Mouse (Mus musculus): ENCODE results near the gene Cers6. TPM values are rescaled to one million over a fixed set of nuclear protein-coding genes. Genes with fewer than 3 reads are reported as not detected.

Cers6 gene
- polyA plus RNA-seq, 1 experiment from 2014 or later, result 21.3 TPM

DNA sequence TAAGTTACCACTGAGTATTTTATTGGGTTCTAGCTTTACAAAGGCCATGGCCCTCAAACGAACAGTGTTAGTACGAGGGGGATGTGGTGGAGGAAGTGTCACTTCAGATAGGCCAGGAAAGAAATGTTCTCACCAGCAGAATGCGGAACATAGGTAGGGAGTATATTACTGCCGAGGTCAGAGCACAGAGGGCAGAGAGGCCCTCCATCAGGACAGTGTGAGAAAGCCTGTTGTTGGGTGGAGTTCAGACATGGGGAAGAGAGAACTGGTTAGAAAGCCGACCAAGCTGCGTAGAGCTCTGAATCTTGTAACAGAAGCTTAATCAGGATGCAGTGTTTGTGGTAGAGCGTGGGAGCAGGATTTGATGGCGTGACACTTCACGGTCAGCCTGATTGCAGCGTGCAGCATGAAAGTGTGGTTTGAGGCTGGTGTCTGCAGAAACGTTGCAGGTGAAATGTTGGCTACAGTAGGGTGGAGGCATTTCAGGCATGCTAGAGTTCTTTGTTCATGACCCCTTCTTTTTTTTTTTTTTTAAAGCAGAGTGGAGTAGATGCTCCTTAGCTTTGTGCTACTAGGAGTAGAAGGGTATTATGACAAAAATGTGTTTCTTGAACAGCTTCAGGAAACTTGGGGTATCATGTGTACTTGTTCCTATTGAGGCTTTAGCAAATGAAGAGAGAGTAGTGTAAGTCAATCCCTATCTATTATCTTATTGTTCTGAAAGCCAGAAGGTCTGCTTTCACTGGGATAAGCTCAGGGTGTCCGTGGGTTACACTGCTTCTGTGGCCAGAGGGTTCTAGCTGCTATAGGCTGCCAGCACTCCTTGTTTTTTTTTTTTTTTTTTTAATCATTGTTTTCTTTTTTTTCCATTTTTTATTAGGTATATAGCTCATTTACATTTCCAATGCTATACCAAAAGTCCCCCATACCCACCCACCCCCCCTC lies 117.7 kb downstream of the Cers6 start:
- Histone ChIP-seq H3K36me3 (no peaks in the 10 kb centered on the region), H3K27me3 (no peaks in the 10 kb centered on the region), H3K4me1 (peaks cover 21% of the 10 kb centered on the region), H3K9me3 (no peaks in the 10 kb centered on the region), H3K4me2 (no peak overlapping the region), H3K9ac (no peak overlapping the region), H3K4me3 (no peak overlapping the region), H3K27ac (no peak overlapping the region)
- ATAC-seq (ENCODE audit: borderline replicate concordance, extremely low read depth, low FRiP score, low TSS enrichment), result no peak
- WGBS, result 55% methylated on average over 12 of the region's 12 CpGs

DNA sequence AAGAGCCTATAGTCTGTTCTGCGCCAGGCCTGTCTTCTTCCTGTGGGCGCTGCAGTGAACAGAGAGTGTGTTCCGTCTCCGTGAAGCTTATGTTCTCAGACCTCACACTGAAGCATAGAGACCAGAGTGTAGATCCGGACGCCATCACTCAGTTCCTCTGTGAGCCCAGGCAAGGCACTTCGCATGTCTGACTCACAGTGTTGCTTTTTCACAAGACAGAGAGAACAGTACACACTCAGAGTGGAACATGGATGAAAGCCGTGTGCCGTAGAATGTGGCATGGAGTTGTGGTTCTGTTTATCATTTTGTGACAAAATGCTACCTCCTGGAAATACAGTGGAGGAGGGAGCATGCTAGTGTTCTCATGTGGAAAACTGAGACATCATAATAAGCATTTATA lies 120.1 kb downstream of the Cers6 start:
- H3K4me1 ChIP-seq, result peaks cover 21% of the 10 kb centered on the region
- WGBS, result 56% methylated on average over 9 of the region's 9 CpGs
- H3K4me3 ChIP-seq, result no peak overlapping the region
- H3K9ac ChIP-seq, result no peak overlapping the region
- no peak for ATAC-seq (ENCODE audit: borderline replicate concordance, extremely low read depth, low FRiP score, low TSS enrichment)
- H3K4me2 ChIP-seq, result no peak overlapping the region
- no peaks in the 10 kb centered on the region for H3K36me3 ChIP-seq
- H3K9me3 ChIP-seq, result no peaks in the 10 kb centered on the region
- H3K27me3 ChIP-seq, result no peaks in the 10 kb centered on the region
- no peak overlapping the region for H3K27ac ChIP-seq

DNA sequence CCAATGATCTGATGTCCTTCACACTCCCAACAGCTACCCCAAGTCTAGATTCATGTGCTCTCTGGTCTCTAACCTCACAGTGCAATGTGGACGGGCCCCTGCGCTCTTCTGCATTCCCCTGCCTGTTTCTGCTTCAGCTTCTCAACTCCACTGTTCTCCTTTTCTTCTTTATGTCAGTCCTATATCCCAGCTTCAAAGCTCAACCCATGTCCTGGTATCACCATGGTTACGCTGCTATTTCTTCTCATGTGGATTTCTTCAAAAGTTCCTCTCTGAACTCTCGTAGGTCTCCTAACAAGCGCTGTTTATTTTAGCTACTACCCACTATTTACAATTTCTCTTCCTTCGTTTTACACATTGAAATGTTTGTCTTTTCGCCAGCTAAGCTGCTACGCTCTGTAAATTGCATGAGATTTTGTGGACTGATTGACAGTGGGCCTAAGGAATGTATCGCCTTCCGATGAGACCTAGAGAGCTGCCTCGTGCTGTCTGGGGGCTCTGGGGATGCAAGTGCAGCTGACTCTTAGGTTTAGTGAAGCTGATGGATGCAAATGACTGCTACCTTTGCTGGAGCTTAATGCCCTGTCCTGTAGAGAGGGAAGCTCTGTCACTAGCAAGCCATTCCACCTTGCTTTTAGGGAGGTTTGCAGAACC lies 120.6 kb downstream of the Cers6 start:
- no peak overlapping the region for H3K9ac ChIP-seq
- H3K4me2 ChIP-seq, result 0 out of 2 replicates have a peak overlapping the region, but pooled peaks have one; percentile 7
- no peak overlapping the region for H3K4me3 ChIP-seq
- no peaks in the 10 kb centered on the region for H3K27me3 ChIP-seq
- peaks cover 21% of the 10 kb centered on the region for H3K4me1 ChIP-seq
- peak; percentile 36; the same call in 1 of the 2 replicates for ATAC-seq (ENCODE audit: borderline replicate concordance, extremely low read depth, low FRiP score, low TSS enrichment)
- 20% methylated on average over 11 of the region's 11 CpGs for WGBS
- no peak overlapping the region for H3K27ac ChIP-seq
- H3K36me3 ChIP-seq, result no peaks in the 10 kb centered on the region
- no peaks in the 10 kb centered on the region for H3K9me3 ChIP-seq

DNA sequence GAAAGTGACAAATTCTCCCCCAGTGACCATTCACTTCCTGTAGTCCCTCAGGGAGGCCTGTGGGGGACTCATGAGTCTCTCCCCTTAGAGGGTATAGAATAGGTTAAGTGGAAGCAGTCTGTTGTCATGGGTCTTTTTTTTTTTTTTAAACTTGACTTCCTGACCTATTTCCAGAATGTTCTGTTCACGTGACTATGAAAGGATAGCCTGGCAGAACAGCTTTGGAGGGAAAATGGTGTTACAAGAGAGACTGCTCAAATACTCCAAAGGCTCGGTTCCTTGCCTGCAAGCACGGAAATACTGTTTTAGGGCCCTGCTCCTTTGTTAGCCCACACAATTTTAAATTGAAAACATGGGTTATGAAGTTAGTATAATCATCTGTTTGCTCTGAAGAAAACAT lies 121.7 kb downstream of the Cers6 start:
- H3K4me1 ChIP-seq, result peaks cover 18% of the 10 kb centered on the region
- no peaks in the 10 kb centered on the region for H3K36me3 ChIP-seq
- no peak for ATAC-seq (ENCODE audit: borderline replicate concordance, extremely low read depth, low FRiP score, low TSS enrichment)
- 69% methylated on average over 3 of the region's 3 CpGs for WGBS
- H3K9me3 ChIP-seq, result no peaks in the 10 kb centered on the region
- H3K27me3 ChIP-seq, result no peaks in the 10 kb centered on the region
- H3K4me3 ChIP-seq, result no peak overlapping the region
- no peak overlapping the region for H3K4me2 ChIP-seq
- H3K27ac ChIP-seq, result no peak overlapping the region
- no peak overlapping the region for H3K9ac ChIP-seq

DNA sequence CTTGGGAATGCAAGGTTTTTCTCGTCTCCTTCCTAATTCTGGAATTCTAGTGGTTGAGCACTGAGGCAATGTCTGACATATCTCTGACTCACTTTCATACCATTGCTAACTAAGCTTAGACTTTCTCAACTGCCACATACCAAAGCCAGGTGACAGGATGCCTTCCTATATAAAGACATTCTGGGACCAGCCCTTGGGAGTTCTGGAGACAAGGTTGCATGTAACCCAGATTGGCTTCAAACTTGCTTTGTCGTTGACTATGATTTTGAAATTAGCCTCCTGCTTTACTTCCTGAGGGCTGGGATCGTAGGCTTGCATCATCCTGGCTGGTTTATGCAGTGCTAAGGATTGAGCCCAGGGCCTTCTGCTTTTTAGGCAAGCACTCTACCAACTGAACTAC lies 122.2 kb downstream of the Cers6 start:
- 79% methylated on average over 3 of the region's 3 CpGs for WGBS
- Histone ChIP-seq H3K4me2 (no peak overlapping the region), H3K27me3 (no peaks in the 10 kb centered on the region), H3K9me3 (no peaks in the 10 kb centered on the region), H3K4me3 (no peak overlapping the region), H3K36me3 (no peaks in the 10 kb centered on the region), H3K27ac (no peak overlapping the region), H3K4me1 (peaks cover 18% of the 10 kb centered on the region), H3K9ac (no peak overlapping the region)
- ATAC-seq (ENCODE audit: borderline replicate concordance, extremely low read depth, low FRiP score, low TSS enrichment), result no peak

DNA sequence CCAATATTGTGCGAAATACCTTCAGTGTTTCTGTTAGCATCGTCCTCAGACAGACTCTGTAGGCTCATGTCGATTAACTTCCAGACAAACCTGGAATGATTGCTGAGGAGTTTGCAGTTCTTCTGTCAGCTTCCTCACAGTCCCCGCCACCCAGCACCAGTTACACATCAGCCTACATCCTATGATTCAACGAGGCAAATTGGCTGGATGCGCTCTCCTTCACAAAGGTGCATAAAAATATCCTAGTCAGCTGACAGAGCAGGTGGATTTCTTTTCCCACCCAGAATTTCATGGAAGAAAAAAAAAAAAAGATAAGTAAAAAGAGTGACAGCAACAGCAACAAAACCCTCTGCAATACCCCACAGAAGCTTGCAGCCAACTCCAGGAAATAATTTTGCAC lies 127.9 kb downstream of the Cers6 start:
- no peak overlapping the region for H3K9ac ChIP-seq
- 89% methylated on average over 6 of the region's 6 CpGs for whole genome bisulfite sequencing
- H3K4me3 ChIP-seq, result no peak overlapping the region
- H3K36me3 ChIP-seq, result no peaks in the 10 kb centered on the region
- H3K27ac ChIP-seq, result no peak overlapping the region
- H3K27me3 ChIP-seq, result no peaks in the 10 kb centered on the region
- peaks cover 1% of the 10 kb centered on the region for H3K4me1 ChIP-seq
- H3K9me3 ChIP-seq, result no peaks in the 10 kb centered on the region
- ATAC-seq (ENCODE audit: borderline replicate concordance, extremely low read depth, low FRiP score, low TSS enrichment), result no peak
- no peak overlapping the region for H3K4me2 ChIP-seq

DNA sequence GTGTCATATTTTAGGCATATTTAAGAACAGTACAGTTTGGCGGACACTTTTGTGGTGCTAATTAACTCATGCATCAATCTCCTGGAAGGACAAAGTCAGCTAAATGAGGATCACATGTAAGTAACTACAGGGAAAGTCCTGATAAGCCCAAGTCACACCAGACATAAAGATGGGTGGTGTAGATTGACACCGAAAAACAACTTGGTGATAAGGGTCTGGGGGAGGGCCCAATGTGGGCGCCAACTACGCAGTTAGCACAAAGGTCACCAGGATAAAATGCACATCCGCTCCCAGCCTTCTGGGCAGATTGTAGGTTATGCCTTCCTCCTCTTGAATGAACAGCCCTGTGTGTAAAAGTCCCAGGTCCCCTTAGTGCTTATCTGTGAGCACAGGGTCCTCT lies 131.4 kb downstream of the Cers6 start:
- 78% methylated on average over 5 of the region's 5 CpGs for WGBS
- Histone ChIP-seq H3K4me3 (no peak overlapping the region), H3K4me1 (peaks cover 5% of the 10 kb centered on the region), H3K27ac (no peak overlapping the region), H3K9ac (no peak overlapping the region), H3K36me3 (no peaks in the 10 kb centered on the region), H3K4me2 (no peak overlapping the region), H3K9me3 (no peaks in the 10 kb centered on the region), H3K27me3 (no peaks in the 10 kb centered on the region)
- ATAC-seq (ENCODE audit: borderline replicate concordance, extremely low read depth, low FRiP score, low TSS enrichment), result no peak

DNA sequence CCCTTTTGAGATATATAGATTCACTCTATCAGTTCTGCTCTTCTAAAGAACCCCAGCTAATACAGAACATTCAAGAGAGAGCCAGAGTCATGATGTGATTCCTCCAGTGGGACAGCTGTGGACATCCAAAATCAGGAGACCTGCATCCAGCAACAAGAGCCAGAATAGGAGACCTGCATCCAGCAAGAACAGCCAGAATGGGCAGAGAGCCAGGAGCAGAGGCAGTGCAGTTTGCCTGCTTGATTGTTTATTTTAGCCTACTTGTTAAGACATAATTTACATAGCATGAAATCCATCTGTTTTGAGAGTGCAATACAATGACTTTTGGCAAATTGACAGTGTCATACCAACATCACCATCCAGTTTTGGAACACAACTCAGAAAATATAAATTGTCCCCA lies 133.2 kb downstream of the Cers6 start:
- Histone ChIP-seq H3K4me1 (peaks cover 5% of the 10 kb centered on the region), H3K9me3 (no peaks in the 10 kb centered on the region), H3K4me2 (no peak overlapping the region), H3K4me3 (no peak overlapping the region), H3K27me3 (no peaks in the 10 kb centered on the region), H3K36me3 (no peaks in the 10 kb centered on the region), H3K9ac (no peak overlapping the region), H3K27ac (no peak overlapping the region)
- peak; percentile 67; the same call in 1 of the 2 replicates for ATAC-seq (ENCODE audit: borderline replicate concordance, extremely low read depth, low FRiP score, low TSS enrichment)

DNA sequence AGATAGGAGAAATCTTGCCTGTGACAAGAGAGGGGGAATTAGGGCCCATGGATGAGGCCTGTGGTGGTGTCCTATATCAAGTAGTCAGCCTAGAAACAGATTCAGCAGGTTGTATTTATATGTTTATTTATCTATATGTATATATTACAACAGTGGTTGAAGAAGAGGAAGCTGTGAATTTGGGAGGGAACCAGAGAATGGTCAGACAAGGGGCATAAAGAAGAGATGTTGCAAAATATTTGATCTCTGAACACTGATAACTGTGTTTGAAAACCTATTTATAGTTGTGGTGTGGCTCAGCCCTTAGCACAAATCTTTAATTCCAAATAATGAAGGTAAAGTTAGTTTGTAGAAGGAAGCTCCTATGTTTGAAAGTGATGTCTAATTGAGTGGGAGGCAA lies 134.5 kb downstream of the Cers6 start:
- no peak for ATAC-seq (ENCODE audit: borderline replicate concordance, extremely low read depth, low FRiP score, low TSS enrichment)
- H3K4me2 ChIP-seq, result no peak overlapping the region
- H3K9me3 ChIP-seq, result no peaks in the 10 kb centered on the region
- H3K4me3 ChIP-seq, result no peak overlapping the region
- H3K4me1 ChIP-seq, result peaks cover 5% of the 10 kb centered on the region
- H3K9ac ChIP-seq, result no peak overlapping the region
- H3K27ac ChIP-seq, result no peak overlapping the region
- H3K36me3 ChIP-seq, result no peaks in the 10 kb centered on the region
- H3K27me3 ChIP-seq, result no peaks in the 10 kb centered on the region

DNA sequence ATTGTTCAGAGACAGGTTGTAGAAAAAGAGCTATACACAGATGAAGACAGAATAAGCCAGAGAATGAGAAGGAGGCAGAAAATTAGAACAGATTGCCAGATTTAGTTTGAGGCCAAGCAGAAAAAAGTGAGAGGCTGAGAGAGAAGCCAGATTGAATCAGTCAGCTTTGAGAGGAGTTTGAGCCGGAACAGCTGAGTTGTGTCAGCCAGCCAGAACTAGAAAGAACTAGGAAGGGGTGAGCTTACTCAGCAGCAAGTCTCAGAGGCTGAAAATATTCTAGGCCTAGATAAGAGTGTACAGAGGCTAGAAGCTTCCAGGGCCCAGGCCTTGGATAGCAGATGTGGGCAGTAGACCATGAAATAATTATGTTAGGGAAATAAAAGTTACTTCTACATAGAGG lies 135.0 kb downstream of the Cers6 start:
- Histone ChIP-seq H3K27ac (no peak overlapping the region), H3K4me1 (peaks cover 5% of the 10 kb centered on the region), H3K36me3 (no peaks in the 10 kb centered on the region), H3K27me3 (no peaks in the 10 kb centered on the region), H3K4me3 (no peak overlapping the region), H3K9me3 (no peaks in the 10 kb centered on the region), H3K9ac (no peak overlapping the region), H3K4me2 (no peak overlapping the region)
- WGBS, result 72% methylated on average over 1 of the region's 1 CpGs
- ATAC-seq (ENCODE audit: borderline replicate concordance, extremely low read depth, low FRiP score, low TSS enrichment), result no peak

DNA sequence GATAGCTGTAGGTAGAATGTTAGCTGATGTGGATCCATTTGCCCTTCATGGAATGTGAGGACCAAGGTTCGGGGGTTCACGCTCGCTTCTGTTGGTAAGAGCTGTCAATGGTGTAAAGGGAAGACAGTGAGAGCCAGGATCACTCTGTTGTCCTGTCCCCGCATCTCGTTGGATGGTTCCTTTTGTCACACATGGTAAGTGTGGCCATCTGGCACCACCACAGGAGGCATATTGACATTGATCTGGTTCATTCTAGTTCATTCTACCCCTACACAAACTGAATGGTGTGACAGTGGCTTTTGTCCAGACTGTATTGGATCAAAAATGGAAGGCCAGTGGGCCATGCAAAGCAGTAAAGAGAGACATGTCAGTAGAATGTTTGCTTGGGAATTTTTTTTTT lies 142.8 kb downstream of the Cers6 start:
- Histone ChIP-seq H3K9ac (no peak overlapping the region), H3K9me3 (no peaks in the 10 kb centered on the region), H3K27me3 (no peaks in the 10 kb centered on the region), H3K27ac (no peak overlapping the region), H3K4me2 (no peak overlapping the region), H3K4me1 (no peaks in the 10 kb centered on the region), H3K4me3 (no peak overlapping the region), H3K36me3 (no peaks in the 10 kb centered on the region)
- no peak for ATAC-seq (ENCODE audit: borderline replicate concordance, extremely low read depth, low FRiP score, low TSS enrichment)
- whole genome bisulfite sequencing, result 89% methylated on average over 5 of the region's 5 CpGs

DNA sequence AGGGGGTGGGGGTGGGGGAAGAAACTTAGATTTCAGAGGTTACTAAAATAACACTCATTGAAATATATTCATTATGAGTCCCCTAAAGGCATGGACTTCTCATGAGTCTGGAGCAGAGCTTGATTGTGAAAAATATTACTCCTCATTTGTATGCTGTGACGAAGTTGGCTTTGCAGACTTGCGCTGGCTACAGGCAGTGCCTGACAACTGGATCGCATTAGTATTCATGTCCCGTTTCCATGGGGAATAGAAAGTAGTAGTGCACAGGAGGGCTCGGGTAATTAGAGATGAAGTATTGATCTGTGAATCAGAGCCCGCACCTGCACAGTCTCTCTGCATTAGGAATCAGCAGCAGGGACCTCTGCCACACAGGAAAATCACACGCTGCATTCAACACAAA lies 150.2 kb downstream of the Cers6 start:
- no peak overlapping the region for H3K4me2 ChIP-seq
- ATAC-seq (ENCODE audit: borderline replicate concordance, extremely low read depth, low FRiP score, low TSS enrichment), result no peak
- H3K36me3 ChIP-seq, result no peaks in the 10 kb centered on the region
- 79% methylated on average over 7 of the region's 7 CpGs for WGBS
- H3K27ac ChIP-seq, result no peak overlapping the region
- H3K4me1 ChIP-seq, result no peaks in the 10 kb centered on the region
- H3K27me3 ChIP-seq, result no peaks in the 10 kb centered on the region
- no peak overlapping the region for H3K9ac ChIP-seq
- H3K9me3 ChIP-seq, result no peaks in the 10 kb centered on the region
- H3K4me3 ChIP-seq, result no peak overlapping the region
